Mouse (Mus musculus) neural tube, embryonic 12.5 days (tissue): ENCODE results near the gene Bmpr1b. TPM values are rescaled to one million over a fixed set of nuclear protein-coding genes. Genes with fewer than 3 reads are reported as not detected.
"Not testable (repeated sequence)": the region's sequence is repeated elsewhere in the genome, so short reads cannot be mapped to it uniquely, and the experiment has no call there.

Source experiments
- ATAC-seq: fragments of 200-750 bp; cut with Nextera tagmentation; 2 replicates; pipeline ENCODE4 v1.8.0; 2017; ENCODE audit warnings: low read depth, mild to moderate bottlenecking, moderate TSS enrichment, moderate library complexity; ENCODE audit not compliant: low FRiP score
- H3K27ac ChIP-seq: fragments of 300-500 bp; sonication (generic); 2 replicates; pipeline ENCODE4 v1.5.1; 2016
- H3K27me3 ChIP-seq: fragments of 300-500 bp; sonication (generic); replicated peaks from 2 replicates; pipeline ENCODE4 v1.6.1; 2016; ENCODE audit warnings: mild to moderate bottlenecking
- H3K36me3 ChIP-seq: fragments of 300-500 bp; sonication (generic); 2 replicates; pipeline ENCODE4 v1.6.1; 2016; ENCODE audit warnings: mild to moderate bottlenecking
- H3K4me1 ChIP-seq: fragments of 300-500 bp; sonication (generic); 2 replicates; pipeline ENCODE4 v1.6.1; 2016
- H3K4me2 ChIP-seq: fragments of 300-500 bp; sonication (generic); replicated peaks from 2 replicates; pipeline ENCODE4 v1.6.1; 2016; ENCODE audit warnings: mild to moderate bottlenecking
- H3K4me3 ChIP-seq: fragments of 300-500 bp; sonication (generic); 2 replicates; pipeline ENCODE4 v1.5.1; 2016
- H3K9ac ChIP-seq: fragments of 300-500 bp; sonication (generic); 2 replicates; pipeline ENCODE4 v1.6.1; 2016; ENCODE audit warnings: mild to moderate bottlenecking
- H3K9me3 ChIP-seq: fragments of 300-500 bp; sonication (generic); 2 replicates; pipeline ENCODE4 v1.6.1; 2016; ENCODE audit warnings: mild to moderate bottlenecking
- WGBS: fragments of 180-500 bp; shearing (Covaris S2); methylation state at CpG from one replicate; pipeline ENCODE4 v1.1.7; 2016; 5-methylcytosine and 5-hydroxymethylcytosine counted together
- polyA plus RNA-seq: library from polyadenylated mRNA; unstranded; fragments of >200 nt; fragmentation: Nextera tagmentation; extraction: Ambion mirVana; gene quantifications from 2 replicates; pipeline ENCODE4 v1.2.1, GENCODE M21; 2016

The Bmpr1b gene
- polyA plus RNA-seq, result 11.9 and 12.6 TPM in 2 replicates

GRCm38 (mm10) chr3:142168863-142169521 lies at the start of gene Bmpr1b:
Gene Bmpr1b (minus strand): TSS chr3:142169425.
- H3K4me3 ChIP-seq, result peak within 1 kb of the TSS; percentile 65
- peak; percentile 93 for ATAC-seq
- peak within 1 kb of the TSS; percentile 68 for H3K9ac ChIP-seq
- H3K4me2 ChIP-seq, result peak within 1 kb of the TSS; percentile 95
- no peaks in the 10 kb centered on the region for H3K36me3 ChIP-seq
- peak within 1 kb of the TSS; percentile 42; the same call in 1 of the 2 replicates for H3K27ac ChIP-seq
- under 1% methylated on average over 65 of the region's 65 CpGs for WGBS
- H3K9me3 ChIP-seq, result no peaks in the 10 kb centered on the region
- no peaks in the 10 kb centered on the region for H3K4me1 ChIP-seq
- H3K27me3 ChIP-seq, result 0 out of 2 replicates have a peak, but pooled peaks cover 4% of the 10 kb centered on the region

- ATAC-seq, result no peak
- no peak overlapping the region for H3K4me3 ChIP-seq
- 74% methylated on average over 2 of the region's 2 CpGs for WGBS
- no peak overlapping the region for H3K27ac ChIP-seq
- H3K4me1 ChIP-seq, result no peaks in the 10 kb centered on the region
- no peak overlapping the region for H3K9ac ChIP-seq
- no peaks in the 10 kb centered on the region for H3K36me3 ChIP-seq
- H3K4me2 ChIP-seq, result no peak overlapping the region
- no peaks in the 10 kb centered on the region for H3K9me3 ChIP-seq
- no peaks in the 10 kb centered on the region for H3K27me3 ChIP-seq
These were observed 43.6 kb upstream of the Bmpr1b start for GRCm38 (mm10) chr3:142212821-142213220.

- no peak overlapping the region for H3K4me3 ChIP-seq
- H3K9ac ChIP-seq, result no peak overlapping the region
- no peaks in the 10 kb centered on the region for H3K4me1 ChIP-seq
- H3K27me3 ChIP-seq, result no peaks in the 10 kb centered on the region
- H3K4me2 ChIP-seq, result no peak overlapping the region
- H3K36me3 ChIP-seq, result no peaks in the 10 kb centered on the region
- H3K27ac ChIP-seq, result no peak overlapping the region
- H3K9me3 ChIP-seq, result no peaks in the 10 kb centered on the region
- WGBS, result 80% methylated on average over 3 of the region's 3 CpGs
- no peak for ATAC-seq
These were observed 43.0 kb upstream of the Bmpr1b start for GRCm38 (mm10) chr3:142212186-142212585.

GRCm38 (mm10) chr3:142209981-142210380 lies 40.8 kb upstream of the Bmpr1b start:
- Histone ChIP-seq H3K4me1 (no peaks in the 10 kb centered on the region), H3K27me3 (no peaks in the 10 kb centered on the region), H3K4me2 (no peak overlapping the region), H3K4me3 (no peak overlapping the region), H3K36me3 (no peaks in the 10 kb centered on the region), H3K27ac (no peak overlapping the region), H3K9me3 (no peaks in the 10 kb centered on the region), H3K9ac (no peak overlapping the region)
- WGBS, result 83% methylated on average over 6 of the region's 6 CpGs
- ATAC-seq, result no peak

DNA sequence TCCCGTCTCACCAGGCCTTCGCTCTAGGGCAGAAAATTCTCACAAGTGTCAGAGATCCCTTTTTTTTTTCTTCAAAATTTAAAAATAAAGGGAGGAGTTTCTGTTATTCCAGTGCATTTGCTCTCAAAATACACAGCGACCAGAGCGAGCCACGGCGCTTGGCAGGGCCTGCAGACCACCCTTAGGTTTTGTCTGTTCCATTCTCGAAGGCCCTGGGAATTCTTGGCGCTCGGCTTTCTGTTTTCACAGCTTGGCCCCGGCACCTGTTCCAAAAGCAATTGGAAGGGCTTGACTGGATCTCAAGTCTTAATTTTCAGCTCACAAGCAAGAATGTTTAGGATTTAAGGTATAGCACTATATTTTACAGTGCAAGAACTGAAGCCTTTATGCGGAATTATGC lies 39.8 kb upstream of the Bmpr1b start:
- Histone ChIP-seq H3K36me3 (no peaks in the 10 kb centered on the region), H3K27ac (no peak overlapping the region), H3K9me3 (no peaks in the 10 kb centered on the region), H3K4me3 (no peak overlapping the region), H3K4me2 (no peak overlapping the region), H3K9ac (no peak overlapping the region), H3K4me1 (no peaks in the 10 kb centered on the region), H3K27me3 (no peaks in the 10 kb centered on the region)
- WGBS, result 78% methylated on average over 11 of the region's 11 CpGs
- no peak for ATAC-seq

DNA sequence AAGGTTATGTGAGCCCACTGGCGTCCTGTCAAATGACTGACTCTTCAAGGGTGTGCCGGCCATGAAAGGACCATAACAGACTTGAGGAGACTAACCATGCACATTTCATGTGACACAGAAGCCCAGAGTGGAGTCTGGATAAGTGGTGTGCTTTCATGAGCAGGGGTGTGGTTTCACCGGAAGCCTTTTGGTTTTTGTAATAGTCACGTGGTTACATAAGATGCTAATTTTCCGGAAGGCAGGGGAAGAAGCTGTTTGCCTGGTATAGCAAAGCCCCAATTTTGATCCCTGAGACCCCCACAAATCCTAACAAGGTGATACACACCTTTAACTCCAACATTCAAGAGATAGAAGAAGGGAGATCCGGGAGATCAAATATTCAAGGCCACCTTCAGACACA lies 38.3 kb upstream of the Bmpr1b start:
- Histone ChIP-seq H3K27ac (no peak overlapping the region), H3K4me3 (no peak overlapping the region), H3K4me2 (no peak overlapping the region), H3K9me3 (no peaks in the 10 kb centered on the region), H3K9ac (no peak overlapping the region), H3K4me1 (no peaks in the 10 kb centered on the region), H3K27me3 (no peaks in the 10 kb centered on the region), H3K36me3 (no peaks in the 10 kb centered on the region)
- ATAC-seq, result no peak
- 93% methylated on average over 6 of the region's 6 CpGs for WGBS

GRCm38 (mm10) chr3:142206316-142206715 lies 37.1 kb upstream of the Bmpr1b start:
- no peaks in the 10 kb centered on the region for H3K9me3 ChIP-seq
- WGBS, result 79% methylated on average over 3 of the region's 3 CpGs

GRCm38 (mm10) chr3:142196142-142196541 lies 26.9 kb upstream of the Bmpr1b start:
- H3K36me3 ChIP-seq, result no peaks in the 10 kb centered on the region
- H3K4me2 ChIP-seq, result no peak overlapping the region
- no peaks in the 10 kb centered on the region for H3K9me3 ChIP-seq
- no peaks in the 10 kb centered on the region for H3K27me3 ChIP-seq
- no peaks in the 10 kb centered on the region for H3K4me1 ChIP-seq
- H3K9ac ChIP-seq, result no peak overlapping the region
- H3K4me3 ChIP-seq, result no peak overlapping the region
- H3K27ac ChIP-seq, result no peak overlapping the region
- WGBS, result 86% methylated on average over 8 of the region's 8 CpGs
- ATAC-seq, result no peak

More at GRCm38 (mm10) chr3:142206316-142206715, 37.1 kb upstream of the Bmpr1b start:
- ATAC-seq, result no peak
- Histone ChIP-seq H3K9ac (no peak overlapping the region), H3K4me1 (no peaks in the 10 kb centered on the region), H3K4me3 (no peak overlapping the region), H3K27ac (no peak overlapping the region), H3K27me3 (no peaks in the 10 kb centered on the region), H3K36me3 (no peaks in the 10 kb centered on the region), H3K4me2 (no peak overlapping the region)

GRCm38 (mm10) chr3:142191627-142192026 lies 22.4 kb upstream of the Bmpr1b start:
- not testable (repeated sequence) for H3K4me3 ChIP-seq, H3K9me3 ChIP-seq, ATAC-seq, H3K27ac ChIP-seq, H3K4me2 ChIP-seq, H3K36me3 ChIP-seq, H3K9ac ChIP-seq, H3K4me1 ChIP-seq, H3K27me3 ChIP-seq

- Histone ChIP-seq H3K9me3 (no peaks in the 10 kb centered on the region), H3K36me3 (no peaks in the 10 kb centered on the region), H3K9ac (no peak overlapping the region), H3K4me3 (no peak overlapping the region), H3K4me2 (no peak overlapping the region), H3K27me3 (no peaks in the 10 kb centered on the region), H3K4me1 (no peaks in the 10 kb centered on the region), H3K27ac (no peak overlapping the region)
- 93% methylated on average over 3 of the region's 3 CpGs for WGBS
- no peak for ATAC-seq
These were observed 17.3 kb upstream of the Bmpr1b start for GRCm38 (mm10) chr3:142186551-142186950.

GRCm38 (mm10) chr3:142173996-142174395 lies 4.8 kb upstream of the Bmpr1b start:
- 90% methylated on average over 4 of the region's 4 CpGs for WGBS
- H3K27me3 ChIP-seq, result 0 out of 2 replicates have a peak, but pooled peaks cover 4% of the 10 kb centered on the region
- no peaks in the 10 kb centered on the region for H3K4me1 ChIP-seq
- no peak overlapping the region for H3K4me3 ChIP-seq
- no peak overlapping the region for H3K27ac ChIP-seq
- H3K4me2 ChIP-seq, result no peak overlapping the region
- no peak overlapping the region for H3K9ac ChIP-seq
- H3K9me3 ChIP-seq, result no peaks in the 10 kb centered on the region
- ATAC-seq, result no peak
- H3K36me3 ChIP-seq, result no peaks in the 10 kb centered on the region

GRCm38 (mm10) chr3:142168251-142168862 lies 868 bp downstream of the Bmpr1b start:
- Histone ChIP-seq H3K36me3 (no peaks in the 10 kb centered on the region), H3K27ac (no peak overlapping the region; the same call in 1 of the 2 replicates), H3K27me3 (0 out of 2 replicates have a peak, but pooled peaks cover 4% of the 10 kb centered on the region), H3K4me2 (peak overlapping the region; percentile 95), H3K4me1 (no peaks in the 10 kb centered on the region), H3K4me3 (peak overlapping the region; percentile 65), H3K9me3 (no peaks in the 10 kb centered on the region), H3K9ac (peak overlapping the region; percentile 68)
- WGBS, result 8% methylated on average over 9 of the region's 9 CpGs
- peak; percentile 68; the same call in 1 of the 2 replicates for ATAC-seq

DNA sequence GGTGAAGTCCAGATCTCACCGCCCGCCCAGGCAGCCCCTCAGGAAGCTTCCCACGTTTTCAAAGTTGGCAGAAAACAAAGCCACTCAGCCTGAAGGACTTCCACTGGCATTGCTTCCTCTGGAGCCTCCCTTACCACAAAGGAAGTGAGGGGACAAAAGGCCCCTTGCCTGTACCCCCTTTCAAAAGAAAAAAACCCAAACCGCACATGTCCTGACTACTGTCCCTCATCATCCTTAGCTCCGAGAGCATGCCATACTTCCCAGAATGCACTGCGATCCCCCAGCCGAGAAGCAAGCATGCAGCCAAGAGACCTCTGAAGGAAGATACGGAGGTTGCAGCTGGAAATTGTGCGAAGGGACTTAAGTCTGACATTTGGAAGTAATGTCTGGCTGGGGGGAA lies 4.2 kb downstream of the Bmpr1b start:
- Histone ChIP-seq H3K9me3 (no peaks in the 10 kb centered on the region), H3K4me1 (no peaks in the 10 kb centered on the region), H3K4me2 (no peak overlapping the region), H3K36me3 (no peaks in the 10 kb centered on the region), H3K27me3 (no peaks in the 10 kb centered on the region), H3K9ac (no peak overlapping the region), H3K4me3 (no peak overlapping the region), H3K27ac (no peak overlapping the region)
- ATAC-seq, result no peak
- WGBS, result 68% methylated on average over 9 of the region's 9 CpGs
